Mouse (Mus musculus) neural tube, embryonic 13.5 days (tissue): ENCODE measurements around the gene Gm49416. TPM values are rescaled to one million over a fixed set of nuclear protein-coding genes. Genes with fewer than 3 reads are reported as not detected.

Experiments
- microRNA-seq: library from miRNA; unstranded; fragments of <30 nt; microRNA quantifications from one replicate; pipeline ENCODE4, GENCODE M21; 2016
- polyA plus RNA-seq: library from polyadenylated mRNA; unstranded; fragments of >200 nt; fragmentation: Nextera tagmentation; extraction: Ambion mirVana; gene quantifications from 2 replicates; pipeline ENCODE4 v1.2.1, GENCODE M21; 2015

Gm49416 gene
- polyA plus RNA-seq, 1 experiment from 2014 or later: 0.27 TPM

Small RNAs within 50 kb of the gene (microRNA-seq; reads per million reads assigned to microRNA genes)
- gene Mir5136: not detected

Other genes with a start within 250 kb of the Gm49416 start
- gene Chrm1, start 225.1 kb upstream of the Gm49416 start, polyA plus RNA-seq: 0.18 and 0.32 TPM in 2 replicates
- gene Slc3a2, start 165.6 kb upstream of the Gm49416 start, polyA plus RNA-seq: 149 and 155 TPM in 2 replicates
- gene Wdr74, start 153.1 kb upstream of the Gm49416 start, polyA plus RNA-seq: 84.4 and 87.8 TPM in 2 replicates
- gene 1700092M07Rik, start 148.2 kb upstream of the Gm49416 start, polyA plus RNA-seq: 1.6 and 2.4 TPM in 2 replicates
- gene Stx5a, start 147.5 kb upstream of the Gm49416 start, polyA plus RNA-seq: 124 and 127 TPM in 2 replicates
- 161 and 192 TPM in 2 replicates for gene Nxf1, start 131.9 kb upstream of the Gm49416 start, polyA plus RNA-seq
- 219 and 253 TPM in 2 replicates for gene Tmem223, start 117.9 kb upstream of the Gm49416 start, polyA plus RNA-seq
- 39.3 and 41.9 TPM in 2 replicates for gene Tmem179b, start 114.5 kb upstream of the Gm49416 start, polyA plus RNA-seq
- gene Taf6l, start 102.5 kb upstream of the Gm49416 start, polyA plus RNA-seq: 22.9 and 25.9 TPM in 2 replicates
- gene Polr2g, start 90.3 kb upstream of the Gm49416 start, polyA plus RNA-seq: 167 and 168 TPM in 2 replicates
- gene Zbtb3, start 86.4 kb upstream of the Gm49416 start, polyA plus RNA-seq: 8.2 and 8.6 TPM in 2 replicates
- 47.6 and 59.0 TPM in 2 replicates for gene Ttc9c, start 69.6 kb upstream of the Gm49416 start, polyA plus RNA-seq
- 5.3 and 6.0 TPM in 2 replicates for gene Hnrnpul2, start 68.9 kb upstream of the Gm49416 start, polyA plus RNA-seq
- gene AC129217.1, start 59.2 kb upstream of the Gm49416 start, polyA plus RNA-seq: not detected in 2 replicates
- 82.5 and 84.2 TPM in 2 replicates for gene Bscl2, start 51.5 kb upstream of the Gm49416 start, polyA plus RNA-seq
- gene Gng3, start 49.7 kb upstream of the Gm49416 start, polyA plus RNA-seq: 335 and 393 TPM in 2 replicates
- 0.96 and 1.4 TPM in 2 replicates for gene Lrrn4cl, start 38.2 kb upstream of the Gm49416 start, polyA plus RNA-seq
- gene Ubxn1, start 17.4 kb upstream of the Gm49416 start, polyA plus RNA-seq: 166 and 171 TPM in 2 replicates
- gene Uqcc3, start 8.0 kb upstream of the Gm49416 start, polyA plus RNA-seq: 69.0 and 73.5 TPM in 2 replicates
- gene Lbhd1, start 5.2 kb upstream of the Gm49416 start, polyA plus RNA-seq: 41.1 and 56.4 TPM in 2 replicates
- not detected in 2 replicates for gene Gm49403, start 5.0 kb upstream of the Gm49416 start, polyA plus RNA-seq
- 55.6 and 58.8 TPM in 2 replicates for gene 1810009A15Rik, start 73 bp upstream of the Gm49416 start, polyA plus RNA-seq
- 31.7 and 36.2 TPM in 2 replicates for gene Ints5, start 4.1 kb downstream of the Gm49416 start, polyA plus RNA-seq
- gene Ganab, start 9.1 kb downstream of the Gm49416 start, polyA plus RNA-seq: 89.4 and 101 TPM in 2 replicates
- 86.9 and 88.7 TPM in 2 replicates for gene B3gat3, start 31.4 kb downstream of the Gm49416 start, polyA plus RNA-seq
- 1.6 and 2.8 TPM in 2 replicates for gene Rom1, start 40.4 kb downstream of the Gm49416 start, polyA plus RNA-seq
- 11.8 and 12.2 TPM in 2 replicates for gene Eml3, start 40.6 kb downstream of the Gm49416 start, polyA plus RNA-seq
- gene Mta2, start 52.9 kb downstream of the Gm49416 start, polyA plus RNA-seq: 126 and 141 TPM in 2 replicates
- gene Tut1, start 64.9 kb downstream of the Gm49416 start, polyA plus RNA-seq: 29.2 and 30.1 TPM in 2 replicates
- gene Eef1g, start 78.1 kb downstream of the Gm49416 start, polyA plus RNA-seq: 323 and 328 TPM in 2 replicates
- gene Ahnak, start 100.4 kb downstream of the Gm49416 start, polyA plus RNA-seq: 4.8 and 4.9 TPM in 2 replicates
- gene Scgb1a1, start 199.0 kb downstream of the Gm49416 start, polyA plus RNA-seq: not detected in 2 replicates
- 18.5 and 21.8 TPM in 2 replicates for gene Asrgl1, start 246.7 kb downstream of the Gm49416 start, polyA plus RNA-seq